Mouse (Mus musculus): ENCODE results near the gene Klhdc2.

GRCm38 (mm10) chr12:69250756-69251155 is 45.7 kb upstream of the Klhdc2 start:
- TF ChIP-seq CTCF (IDR thresholded peaks at IDR 0.05; ENCODE audit: control insufficient read depth, insufficient read depth, insufficient replicate concordance, low read depth, low read length): no peak
- TF ChIP-seq POLR2A (IDR thresholded peaks at IDR 0.05; ENCODE audit: control insufficient read depth, low read depth, low read length): no peak
